Mouse (Mus musculus): Measurements from ENCODE around the gene Zfp523. TPM values are rescaled to one million over a fixed set of nuclear protein-coding genes. Genes with fewer than 3 reads are reported as not detected.
"Not testable (repeated sequence)": the region's sequence is repeated elsewhere in the genome, so short reads cannot be mapped to it uniquely, and the experiment has no call there.

Gene Zfp523
- polyA plus RNA-seq, 1 experiment from 2014 or later: 39.8 TPM

- H3K27me3 ChIP-seq (ENCODE audit: insufficient read depth, poor library complexity, severe bottlenecking): peaks cover 21% of the 10 kb centered on the region
- no peak overlapping the region for H3K4me3 ChIP-seq
- DNase-seq (ENCODE audit: low spot score): peak; percentile 63
- no peak overlapping the region for H3K27ac ChIP-seq
- peaks cover 25% of the 10 kb centered on the region for H3K4me1 ChIP-seq (replicated peaks)
- no peaks in the 10 kb centered on the region for H3K9me3 ChIP-seq
- peaks cover 59% of the 10 kb centered on the region for H3K36me3 ChIP-seq
- WGBS: 38% methylated on average over 14 of the region's 14 CpGs
Observed at GRCm38 (mm10) chr17:28204052-28204720, 27.3 kb downstream of the Zfp523 start.

- Histone ChIP-seq H3K27me3 (ENCODE audit: insufficient read depth, poor library complexity, severe bottlenecking) (peaks cover 21% of the 10 kb centered on the region), H3K4me3 (no peak overlapping the region), H3K36me3 (peaks cover 46% of the 10 kb centered on the region), H3K9me3 (no peaks in the 10 kb centered on the region), H3K4me1 (replicated peaks) (peaks cover 25% of the 10 kb centered on the region), H3K27ac (no peak overlapping the region)
- no peak for DNase-seq (ENCODE audit: low spot score)
- 94% methylated on average over 8 of the region's 8 CpGs for WGBS
Observed at GRCm38 (mm10) chr17:28205443-28205842, 28.5 kb downstream of the Zfp523 start.

GRCm38 (mm10) chr17:28207092-28207491 lies 30.2 kb downstream of the Zfp523 start:
- H3K4me3 ChIP-seq: no peak overlapping the region
- H3K27me3 ChIP-seq (ENCODE audit: insufficient read depth, poor library complexity, severe bottlenecking): peaks cover 21% of the 10 kb centered on the region
- H3K27ac ChIP-seq: peak overlapping the region; percentile 78; the same call in 1 of the 2 replicates
- H3K36me3 ChIP-seq: peaks cover 30% of the 10 kb centered on the region
- no peaks in the 10 kb centered on the region for H3K9me3 ChIP-seq
- no peak for DNase-seq (ENCODE audit: low spot score)
- WGBS: 75% methylated on average over 8 of the region's 8 CpGs
- peaks cover 23% of the 10 kb centered on the region for H3K4me1 ChIP-seq (replicated peaks)

- H3K9me3 ChIP-seq: no peaks in the 10 kb centered on the region
- H3K4me1 ChIP-seq (replicated peaks): peaks cover 22% of the 10 kb centered on the region
- H3K27me3 ChIP-seq (ENCODE audit: insufficient read depth, poor library complexity, severe bottlenecking): peaks cover 21% of the 10 kb centered on the region
- WGBS: 21% methylated on average over 26 of the region's 26 CpGs
- peak within 1 kb of the TSS; percentile 37 for H3K4me3 ChIP-seq
- peak; percentile 74 for DNase-seq (ENCODE audit: low spot score)
- H3K36me3 ChIP-seq: peaks cover 23% of the 10 kb centered on the region
- H3K27ac ChIP-seq: peak within 1 kb of the TSS; percentile 78
Observed at GRCm38 (mm10) chr17:28207591-28208313, 30.8 kb downstream of the Zfp523 start, which contains the start of gene Def6. Gene Def6 (plus strand): TSS chr17:28207778.

GRCm38 (mm10) chr17:28208314-28208612 lies 31.3 kb downstream of the Zfp523 start:
- Histone ChIP-seq H3K36me3 (peaks cover 18% of the 10 kb centered on the region), H3K27me3 (ENCODE audit: insufficient read depth, poor library complexity, severe bottlenecking) (peaks cover 21% of the 10 kb centered on the region), H3K4me1 (replicated peaks) (peaks cover 22% of the 10 kb centered on the region), H3K27ac (peak overlapping the region; percentile 78), H3K4me3 (peak overlapping the region; percentile 37; the same call in 1 of the 2 replicates), H3K9me3 (no peaks in the 10 kb centered on the region)
- 79% methylated on average over 8 of the region's 8 CpGs for WGBS
- no peak for DNase-seq (ENCODE audit: low spot score)

GRCm38 (mm10) chr17:28209457-28210110 lies 32.7 kb downstream of the Zfp523 start:
- H3K27me3 ChIP-seq (ENCODE audit: insufficient read depth, poor library complexity, severe bottlenecking): peaks cover 21% of the 10 kb centered on the region
- no peaks in the 10 kb centered on the region for H3K9me3 ChIP-seq
- DNase-seq (ENCODE audit: low spot score): no peak
- H3K4me1 ChIP-seq (replicated peaks): peaks cover 20% of the 10 kb centered on the region
- no peak overlapping the region for H3K27ac ChIP-seq
- peaks cover 14% of the 10 kb centered on the region for H3K36me3 ChIP-seq
- 69% methylated on average over 4 of the region's 4 CpGs for WGBS
- H3K4me3 ChIP-seq: no peak overlapping the region

- peaks cover 13% of the 10 kb centered on the region for H3K4me1 ChIP-seq (replicated peaks)
- no peak for DNase-seq (ENCODE audit: low spot score)
- H3K36me3 ChIP-seq: no peaks in the 10 kb centered on the region
- no peaks in the 10 kb centered on the region for H3K9me3 ChIP-seq
- 81% methylated on average over 6 of the region's 6 CpGs for whole genome bisulfite sequencing
- H3K4me3 ChIP-seq: no peak overlapping the region
- H3K27ac ChIP-seq: no peak overlapping the region
- peaks cover 13% of the 10 kb centered on the region for H3K27me3 ChIP-seq (ENCODE audit: insufficient read depth, poor library complexity, severe bottlenecking)
Observed at GRCm38 (mm10) chr17:28211921-28212341, 35.0 kb downstream of the Zfp523 start.

- Histone ChIP-seq H3K27me3 (ENCODE audit: insufficient read depth, poor library complexity, severe bottlenecking) (peaks cover 17% of the 10 kb centered on the region), H3K9me3 (no peaks in the 10 kb centered on the region), H3K4me3 (no peak overlapping the region), H3K36me3 (no peaks in the 10 kb centered on the region), H3K4me1 (replicated peaks) (peaks cover 11% of the 10 kb centered on the region), H3K27ac (no peak overlapping the region)
- WGBS: 75% methylated on average over 9 of the region's 9 CpGs
- no peak for DNase-seq (ENCODE audit: low spot score)
Observed at GRCm38 (mm10) chr17:28212391-28212790, 35.5 kb downstream of the Zfp523 start.

GRCm38 (mm10) chr17:28213236-28213635 lies 36.3 kb downstream of the Zfp523 start:
- no peak for DNase-seq (ENCODE audit: low spot score)
- 29% methylated on average over 4 of the region's 4 CpGs for WGBS
- peaks cover 22% of the 10 kb centered on the region for H3K27me3 ChIP-seq (ENCODE audit: insufficient read depth, poor library complexity, severe bottlenecking)
- H3K36me3 ChIP-seq: no peaks in the 10 kb centered on the region
- H3K4me3 ChIP-seq: no peak overlapping the region
- no peaks in the 10 kb centered on the region for H3K9me3 ChIP-seq
- no peak overlapping the region for H3K27ac ChIP-seq
- peaks cover 11% of the 10 kb centered on the region for H3K4me1 ChIP-seq (replicated peaks)

GRCm38 (mm10) chr17:28216791-28217190 lies 39.9 kb downstream of the Zfp523 start:
- no peaks in the 10 kb centered on the region for H3K9me3 ChIP-seq
- peaks cover 19% of the 10 kb centered on the region; the same call in 1 of the 2 replicates for H3K27me3 ChIP-seq (ENCODE audit: insufficient read depth, poor library complexity, severe bottlenecking)
- 84% methylated on average over 9 of the region's 9 CpGs for WGBS
- no peak overlapping the region; the same call in 1 of the 2 replicates for H3K27ac ChIP-seq
- DNase-seq (ENCODE audit: low spot score): no peak
- no peak overlapping the region for H3K4me3 ChIP-seq
- H3K36me3 ChIP-seq: no peaks in the 10 kb centered on the region
- H3K4me1 ChIP-seq (replicated peaks): peaks cover 15% of the 10 kb centered on the region

- peak overlapping the region; percentile 74 for H3K27ac ChIP-seq
- H3K4me3 ChIP-seq: peak overlapping the region; percentile 20
- peaks cover 28% of the 10 kb centered on the region for H3K27me3 ChIP-seq (ENCODE audit: insufficient read depth, poor library complexity, severe bottlenecking)
- DNase-seq (ENCODE audit: low spot score): no peak
- WGBS: 26% methylated on average over 23 of the region's 23 CpGs
- H3K9me3 ChIP-seq: no peaks in the 10 kb centered on the region
- H3K36me3 ChIP-seq: no peaks in the 10 kb centered on the region
- peaks cover 18% of the 10 kb centered on the region for H3K4me1 ChIP-seq (replicated peaks)
Observed at GRCm38 (mm10) chr17:28217721-28218649, 41.1 kb downstream of the Zfp523 start.

- Histone ChIP-seq H3K4me1 (replicated peaks) (peaks cover 41% of the 10 kb centered on the region), H3K27me3 (ENCODE audit: insufficient read depth, poor library complexity, severe bottlenecking) (peaks cover 32% of the 10 kb centered on the region)
- not testable (repeated sequence) for H3K27ac ChIP-seq; DNase-seq (ENCODE audit: low spot score); H3K36me3 ChIP-seq; H3K9me3 ChIP-seq; H3K4me3 ChIP-seq
- 89% methylated on average over 10 of the region's 10 CpGs for WGBS
Observed at GRCm38 (mm10) chr17:28222463-28222862, 45.5 kb downstream of the Zfp523 start.

Data from hindbrain, embryonic 10.5 days (tissue).